Mouse (Mus musculus): ENCODE data around the gene Chmp4b.

DNA sequence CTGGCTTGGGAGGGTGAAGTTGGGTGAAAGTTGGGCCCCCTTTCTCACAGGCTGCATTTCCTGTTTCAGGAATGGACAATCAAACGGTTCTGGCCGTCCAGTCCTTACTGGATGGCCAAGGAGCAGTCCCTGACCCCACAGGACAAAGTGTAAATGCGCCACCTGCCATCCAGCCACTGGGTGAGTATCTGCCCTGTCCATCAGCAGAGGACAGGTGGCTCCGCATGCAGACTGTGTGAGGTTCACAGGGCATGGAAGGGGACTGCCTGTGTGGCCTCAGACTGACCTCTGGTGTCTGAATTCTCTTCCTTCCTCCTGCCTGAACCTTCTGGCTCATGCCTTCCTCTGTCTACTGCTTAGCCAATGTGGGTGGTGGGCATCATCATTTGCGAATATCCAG is 29.8 kb upstream of the Chmp4b start:
- no peak for TF ChIP-seq POLR2A (IDR thresholded peaks at IDR 0.05; ENCODE audit: borderline replicate concordance, insufficient read depth, low read length)
- TF ChIP-seq CTCF (IDR thresholded peaks at IDR 0.05; ENCODE audit: borderline replicate concordance, insufficient read depth, low read depth, low read length): no peak
